Mouse (Mus musculus) bone marrow, adult 2 months (tissue): ENCODE measurements around the gene 2810408A11Rik.

Experiments
- CTCF ChIP-seq: fragments of 200-500 bp; IDR thresholded peaks from 2 replicates; pipeline ENCODE4 v1.5.1; 2011; ENCODE audit warnings: low read length, control low read depth; ENCODE audit not compliant: control insufficient read depth, insufficient read depth
- POLR2A ChIP-seq: fragments of 200-500 bp; IDR thresholded peaks from 2 replicates; pipeline ENCODE4 v1.6.1; 2011; ENCODE audit warnings: low read depth, mild to moderate bottlenecking, control low read depth, low read length, borderline replicate concordance; ENCODE audit not compliant: control insufficient read depth

DNA sequence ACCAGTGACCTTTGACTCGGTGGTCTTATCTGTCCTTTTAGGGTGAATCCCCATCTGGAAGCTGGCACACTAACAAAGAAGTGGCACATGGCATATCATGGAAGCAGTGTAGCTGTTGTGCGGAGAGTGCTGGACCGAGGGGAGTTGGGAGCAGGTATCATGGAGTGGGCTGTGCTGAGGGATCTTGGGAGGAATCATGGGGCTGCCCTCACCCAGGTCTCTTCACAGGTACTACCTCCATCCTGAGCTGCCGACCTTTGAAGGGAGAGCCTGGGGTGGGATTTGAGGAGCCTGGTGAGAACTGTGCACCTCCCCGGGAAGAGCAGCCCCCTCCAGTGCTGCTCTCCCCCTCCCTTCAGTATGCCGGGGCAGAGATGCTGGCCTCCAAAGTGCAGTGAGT is 10.9 kb upstream of the 2810408A11Rik start:
- TF ChIP-seq CTCF (no peak), POLR2A (no peak)
